Mouse (Mus musculus): Measurements from ENCODE around the gene Trpc7.

Trpc7 gene

DNA sequence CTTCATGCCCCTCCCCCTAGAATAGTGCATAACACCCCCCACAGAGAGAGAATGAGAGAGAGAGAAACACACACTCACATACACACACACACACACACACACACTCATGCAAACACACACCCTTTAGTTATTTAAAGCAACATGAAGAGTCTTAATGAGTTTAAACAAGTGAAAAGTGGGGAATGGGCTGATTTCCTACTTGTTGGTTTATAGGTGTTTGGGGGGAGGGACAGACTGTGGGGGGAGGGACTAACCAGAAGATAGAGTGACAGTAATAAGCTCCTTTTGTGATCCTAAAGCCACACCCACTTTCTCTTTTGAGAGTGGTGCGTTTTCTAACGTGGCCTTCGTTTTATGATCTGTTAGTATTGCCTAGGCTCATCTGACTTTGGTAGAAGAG lies at the start of gene Trpc7:
Trpc7 (minus strand) TSS at position 101 of the 400 bp plus-strand sequence.
- in situ Hi-C loops (cut with MseI, MboI): no loop called here

- in situ Hi-C loops (cut with MseI, MboI): no loop called here
These were observed 43.5 kb upstream of the Trpc7 start for GRCm38 (mm10) chr13:56939261-56939660.

DNA sequence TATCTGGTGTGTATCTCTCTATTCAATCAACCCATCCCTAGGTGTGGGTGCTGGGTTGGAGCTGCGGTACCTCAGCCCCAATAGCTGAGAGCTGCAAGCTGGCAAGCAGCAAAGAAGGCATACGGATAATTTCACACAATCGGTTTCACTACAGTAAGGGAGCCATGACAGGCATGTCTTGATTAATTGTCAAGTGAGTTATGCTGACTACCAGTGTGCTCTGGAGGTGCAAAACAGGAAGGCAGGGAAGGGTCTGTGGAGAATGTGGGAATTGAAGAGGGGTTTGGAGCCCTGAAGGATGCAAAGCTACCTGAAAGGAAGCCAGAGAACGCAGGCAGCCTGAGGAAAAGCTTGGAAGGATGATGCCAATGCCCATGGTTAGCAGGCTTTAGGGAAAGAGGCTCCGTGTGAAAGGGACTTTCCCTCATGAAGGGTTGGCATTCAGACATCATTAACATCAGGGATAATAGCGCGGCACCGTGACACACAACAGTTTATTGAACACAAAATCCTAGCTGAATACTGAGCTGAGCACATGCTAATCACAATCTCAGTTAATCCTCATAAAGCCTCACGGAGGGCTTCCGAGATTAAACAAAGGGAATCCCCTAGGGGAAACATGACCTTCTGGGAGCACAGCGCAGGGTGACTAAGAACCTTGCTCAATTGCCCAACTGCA lies 38.2 kb upstream of the Trpc7 start:
- in situ Hi-C loops (cut with MseI, MboI): no loop called here

GRCm38 (mm10) chr13:56930421-56930820 lies 34.6 kb upstream of the Trpc7 start:
- in situ Hi-C loops (cut with MseI, MboI): no loop called here

DNA sequence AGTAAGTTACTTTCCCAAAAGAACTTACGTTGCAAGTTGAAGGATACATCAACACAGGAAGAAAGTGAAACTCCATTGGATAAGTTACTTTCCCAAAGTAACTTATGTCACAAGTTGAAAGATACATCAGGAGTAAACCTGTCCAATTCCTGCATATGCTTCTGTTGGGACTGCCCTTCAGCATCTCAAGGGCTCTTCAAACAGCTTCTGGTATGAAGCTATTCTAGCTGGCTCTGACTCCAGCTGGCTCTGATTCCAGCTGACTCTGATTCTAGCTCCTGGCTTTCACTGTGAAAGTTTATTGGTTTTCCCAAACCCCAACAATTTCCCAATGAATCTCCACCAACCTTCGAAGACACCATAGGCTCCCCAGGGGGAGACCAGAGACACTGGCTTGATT lies 27.2 kb upstream of the Trpc7 start:
- in situ Hi-C loops (cut with MseI, MboI): no loop called here

GRCm38 (mm10) chr13:56921251-56921650 lies 25.5 kb upstream of the Trpc7 start:
- in situ Hi-C loops (cut with MseI, MboI): no loop called here

- in situ Hi-C loops (cut with MseI, MboI): no loop called here
These were observed 18.9 kb upstream of the Trpc7 start for GRCm38 (mm10) chr13:56914721-56915120.

- in situ Hi-C loops (cut with MseI, MboI): no loop called here
These were observed 15.3 kb upstream of the Trpc7 start for GRCm38 (mm10) chr13:56911093-56911492.

GRCm38 (mm10) chr13:56895386-56895785 lies 407 bp downstream of the Trpc7 start:
- in situ Hi-C loops (cut with MseI, MboI): no loop called here

DNA sequence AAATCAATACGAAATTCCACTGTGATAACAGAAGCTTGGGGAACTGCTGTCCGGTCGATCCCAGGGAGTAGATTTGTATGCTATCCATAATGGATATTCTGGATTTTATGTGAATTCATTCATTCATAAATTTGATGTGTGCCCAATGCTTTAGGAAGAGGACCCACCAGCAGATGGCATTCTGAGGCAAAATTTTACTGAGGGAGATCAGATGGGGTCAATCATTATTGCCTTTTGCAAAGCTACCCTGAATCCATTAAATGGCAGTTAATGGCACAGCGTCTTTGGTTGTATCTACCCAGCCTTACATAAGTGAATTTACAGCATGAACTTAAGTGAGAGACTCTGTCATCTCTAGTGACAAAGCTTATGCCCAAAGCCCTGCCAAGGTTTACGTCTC lies 1.2 kb downstream of the Trpc7 start:
- in situ Hi-C loops (cut with MseI, MboI): no loop called here

DNA sequence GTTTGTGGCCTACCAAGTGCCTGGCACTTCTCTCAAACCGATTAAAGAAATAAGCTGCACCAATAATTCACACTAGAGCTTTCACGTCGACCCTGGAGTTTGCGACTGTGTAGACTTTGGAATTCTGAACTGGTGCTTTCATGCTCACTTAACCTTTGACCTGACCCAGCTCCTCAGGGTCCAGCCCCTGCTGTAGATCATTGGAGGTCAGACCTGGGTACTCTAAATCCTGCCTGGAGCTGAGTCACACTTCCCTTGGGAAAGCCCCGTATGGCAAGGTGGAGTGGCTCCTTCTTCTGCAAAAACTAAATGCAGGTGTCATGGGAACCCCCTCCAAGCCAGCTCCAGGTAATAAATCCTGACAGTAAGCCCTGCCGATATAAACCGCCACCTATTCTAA lies 5.9 kb downstream of the Trpc7 start:
- in situ Hi-C loops (cut with MseI, MboI): no loop called here

DNA sequence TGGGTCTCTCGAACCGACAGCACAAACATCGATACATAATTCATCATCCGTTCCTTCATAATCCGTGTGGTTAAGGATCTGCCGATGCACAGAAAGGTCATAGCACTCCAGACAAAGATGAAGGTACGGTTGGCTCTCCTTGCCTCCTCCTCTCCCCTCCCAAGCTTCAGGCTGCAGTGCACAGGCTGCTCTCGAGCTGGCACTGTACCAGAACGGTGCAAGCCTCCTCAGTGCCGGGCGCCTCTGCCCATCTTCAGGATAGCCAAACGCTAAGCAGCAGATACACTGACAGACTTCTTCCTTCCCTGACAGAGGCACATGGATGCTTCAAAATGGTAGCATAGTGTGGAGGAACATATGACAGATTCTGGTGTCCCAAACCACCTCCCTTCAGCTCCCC lies 12.9 kb downstream of the Trpc7 start:
- in situ Hi-C loops (cut with MseI, MboI): no loop called here

DNA sequence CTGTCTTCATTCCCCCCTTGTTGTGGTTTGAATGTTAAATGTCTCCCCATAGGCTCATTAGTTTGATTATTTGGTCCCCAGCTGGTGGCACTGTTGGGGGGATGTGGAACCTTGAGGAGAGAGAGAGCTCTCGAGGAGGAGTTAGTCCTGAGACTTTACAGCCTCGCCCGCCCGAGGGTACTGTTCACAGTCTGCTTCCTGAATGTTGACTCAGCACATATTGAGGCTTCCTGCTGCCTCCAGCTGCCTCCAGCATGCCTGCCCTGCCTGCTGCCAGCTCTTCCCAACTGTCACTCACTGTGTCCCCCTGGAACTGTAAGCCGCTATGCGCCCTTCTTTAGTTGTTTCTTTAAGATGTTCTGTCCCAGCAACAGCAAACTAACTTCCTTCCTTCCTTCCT lies 31.2 kb downstream of the Trpc7 start:
- in situ Hi-C loops (cut with MseI, MboI): no loop called here

GRCm38 (mm10) chr13:56862011-56862410 lies 33.8 kb downstream of the Trpc7 start:
- in situ Hi-C loops (cut with MseI, MboI): no loop called here

DNA sequence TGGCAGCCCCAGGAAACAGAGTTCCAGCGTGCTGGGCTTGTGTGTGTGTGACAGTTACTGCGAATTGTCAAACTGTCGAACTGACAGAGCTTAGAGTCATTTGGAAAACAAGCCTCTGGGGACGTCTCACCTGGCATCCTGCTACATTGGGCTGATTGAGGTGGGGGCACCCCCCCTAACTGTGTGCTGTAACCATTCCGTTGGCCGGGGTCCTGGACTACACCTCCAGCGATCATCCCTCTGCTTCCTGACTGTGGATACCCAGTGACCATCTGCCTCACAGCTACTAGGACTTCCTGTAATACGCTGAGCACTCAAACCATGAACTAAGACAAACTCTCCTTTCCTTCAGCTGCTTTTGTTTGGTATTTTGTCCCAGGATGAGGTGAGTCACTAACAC lies 41.3 kb downstream of the Trpc7 start:
- in situ Hi-C loops (cut with MseI, MboI): no loop called here

- in situ Hi-C loops (cut with MseI, MboI): no loop called here
These were observed 42.4 kb downstream of the Trpc7 start for GRCm38 (mm10) chr13:56853436-56853835.

DNA sequence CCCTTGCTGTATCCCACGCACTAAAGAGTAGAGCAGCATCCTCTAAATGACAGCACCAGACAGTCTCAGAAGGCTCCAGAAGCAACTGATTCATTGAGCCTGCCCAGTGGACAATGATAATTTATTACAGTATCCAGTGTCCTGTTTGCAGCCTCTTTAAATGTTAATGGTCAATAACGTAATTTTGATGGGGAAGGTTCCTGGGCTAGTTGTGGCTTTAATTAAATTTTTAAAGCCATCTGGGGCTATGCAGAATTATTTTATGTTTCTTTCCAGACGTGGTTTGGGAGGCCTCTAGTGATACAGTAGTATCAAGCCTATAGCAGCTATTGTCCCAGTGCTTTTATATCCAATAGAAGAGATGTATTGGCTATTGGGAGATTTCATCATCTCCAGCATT lies 49.9 kb downstream of the Trpc7 start:
- in situ Hi-C loops (cut with MseI, MboI): no loop called here

GRCm38 (mm10) chr13:56815471-56815870 lies 80.3 kb downstream of the Trpc7 start:
- in situ Hi-C loops (cut with MseI, MboI): no loop called here

DNA sequence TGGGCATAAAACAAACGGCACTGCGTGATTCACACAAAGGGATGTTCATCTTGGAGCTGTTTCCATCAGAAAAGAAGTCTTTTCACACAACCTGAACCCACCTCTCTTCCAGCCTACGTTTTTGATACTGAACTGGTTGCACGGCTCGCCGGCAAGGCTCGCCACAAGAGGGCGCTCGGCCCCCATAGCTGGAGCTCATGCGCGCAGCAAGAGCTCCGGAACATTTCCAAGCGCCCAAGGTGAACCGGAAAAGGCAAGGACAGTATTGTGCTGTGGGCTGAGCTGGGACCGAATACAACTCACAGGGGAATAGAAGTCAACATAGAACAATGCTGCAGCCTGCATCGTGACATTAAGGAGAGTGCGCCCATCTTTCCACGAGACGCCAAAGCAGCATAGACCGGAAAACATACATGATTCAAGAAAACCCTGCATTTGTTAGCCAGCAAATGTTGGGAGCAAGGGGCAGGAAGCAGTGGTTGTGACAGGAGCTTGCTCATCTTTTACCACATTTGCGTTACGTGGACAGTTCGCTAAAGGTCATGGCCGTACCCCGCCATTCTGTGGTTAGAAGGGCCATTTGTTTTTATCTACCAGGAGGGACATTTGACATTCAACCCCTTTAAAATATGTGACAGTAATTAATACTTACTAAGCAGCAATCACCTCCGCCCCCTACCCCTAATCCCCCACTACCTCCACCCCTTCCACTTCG lies 88.9 kb downstream of the Trpc7 start:
- in situ Hi-C loops (cut with MseI, MboI): loop anchor here (5.0 to 10.0 kb wide), 2 partner anchors 185 to 458 kb away; no protein-coding TSS in a partner anchor

DNA sequence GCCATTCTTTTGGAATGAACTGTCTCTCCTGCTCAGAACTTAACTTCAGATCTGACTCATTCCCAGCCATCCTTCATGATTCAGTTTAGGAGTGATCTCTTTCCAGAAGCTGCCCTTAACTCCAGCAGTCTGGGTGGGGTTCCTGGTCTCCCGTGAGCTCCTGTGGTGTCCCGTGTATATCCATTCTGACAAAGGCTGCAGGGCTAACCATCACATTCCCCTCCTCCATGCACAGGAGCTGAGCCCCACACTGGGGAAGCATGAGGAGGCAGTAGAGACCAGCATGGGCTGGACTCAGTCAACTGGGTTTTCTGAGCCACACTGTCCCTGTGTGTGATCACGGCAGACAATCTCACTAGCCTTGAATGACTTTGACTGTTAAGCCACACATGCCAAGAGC lies 90.7 kb downstream of the Trpc7 start:
- in situ Hi-C loops (cut with MseI, MboI): loop anchor here (5.0 to 10.0 kb wide), 2 partner anchors 187 to 460 kb away; no protein-coding TSS in a partner anchor

DNA sequence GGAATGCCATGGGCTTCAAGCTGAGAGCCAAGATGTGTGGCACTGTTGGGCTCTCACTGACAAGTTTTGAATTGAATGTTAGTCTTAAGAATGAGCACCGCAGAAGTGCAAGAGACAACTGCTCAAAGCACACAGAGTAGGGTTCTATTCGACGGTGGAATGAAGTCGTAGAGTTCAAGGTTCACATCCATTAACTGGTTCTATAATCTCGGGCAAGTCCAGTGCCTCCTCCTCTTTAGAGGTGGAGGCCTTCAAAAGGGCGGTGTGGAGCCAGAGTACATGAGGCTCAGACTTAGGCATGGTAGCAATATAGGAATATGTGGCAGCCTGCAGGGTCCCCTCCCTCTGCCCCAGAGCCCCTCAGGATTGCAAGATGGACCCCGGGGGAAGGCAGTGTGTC lies 98.3 kb downstream of the Trpc7 start:
- in situ Hi-C loops (cut with MseI, MboI): no loop called here

DNA sequence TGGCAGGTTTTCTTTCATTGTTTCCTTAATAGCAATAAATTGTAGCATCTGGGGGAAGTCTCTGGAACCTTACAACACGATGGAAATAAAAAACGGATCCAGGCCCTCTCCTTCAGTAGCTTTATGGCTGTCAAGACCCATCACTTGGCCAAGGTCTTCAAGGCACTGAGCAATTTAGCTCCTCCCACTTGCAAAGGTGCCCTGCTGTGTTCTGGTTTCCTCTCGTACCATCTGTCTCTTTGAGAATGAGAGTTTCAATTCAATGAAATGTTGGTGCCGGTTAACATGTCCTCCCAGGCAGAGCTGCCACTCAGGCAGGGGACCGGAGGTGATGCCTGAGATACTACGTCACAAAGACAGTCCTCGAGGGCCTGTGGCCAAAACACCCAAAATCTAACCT lies 100.3 kb downstream of the Trpc7 start:
- in situ Hi-C loops (cut with MseI, MboI): no loop called here

GRCm38 (mm10) chr13:56794441-56794840 lies 101.4 kb downstream of the Trpc7 start:
- in situ Hi-C loops (cut with MseI, MboI): no loop called here

All from mouse trophoblast stem cell (cell line).